Mouse (Mus musculus) liver, postnatal 0 days (tissue): ENCODE results near the gene Olfr593.

Experiments
- CTCF ChIP-seq: sonication (generic); IDR thresholded peaks from 2 replicates; pipeline ENCODE4 v1.5.1; 2016; ENCODE audit warnings: antibody characterized with exemption, low read depth
- EP300 ChIP-seq: IDR thresholded peaks from 2 replicates; pipeline ENCODE4 v1.6.1; 2016; ENCODE audit warnings: antibody characterized with exemption, low read depth, mild to moderate bottlenecking

DNA sequence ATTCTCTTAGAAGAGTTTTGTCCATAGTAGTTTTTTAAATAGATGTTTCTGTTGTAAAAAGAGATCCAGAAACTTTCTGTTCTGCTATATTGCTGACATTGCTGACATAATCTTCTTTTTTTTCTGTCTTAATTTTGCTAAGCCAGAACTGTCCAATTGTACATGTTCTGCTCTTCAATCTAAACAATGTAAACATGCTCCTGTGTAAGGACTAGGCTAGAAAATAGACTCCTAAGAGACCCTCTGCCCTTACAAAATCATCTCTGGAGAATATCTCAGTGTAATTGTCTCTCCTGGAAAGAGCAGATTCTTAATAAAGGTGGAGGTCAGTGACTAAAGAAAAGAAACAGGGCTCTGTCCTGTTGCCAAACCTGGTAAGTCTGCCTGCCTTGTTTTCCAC, 5.0 kb downstream of the Olfr593 start, which contains the start of gene Olfr594:
- TF ChIP-seq EP300 = no peak
- no peak for TF ChIP-seq CTCF
